Mouse (Mus musculus) MEL (cell line): ENCODE measurements around the gene Faim2. TPM values are rescaled to one million over a fixed set of nuclear protein-coding genes. Genes with fewer than 3 reads are reported as not detected.
A peak's percentile ranks its signal among the peaks of the same experiment; 100 is the strongest.

Source experiments
- DNase-seq: peaks from one replicate; pipeline ENCODE4 v3.0.0; 2011; ENCODE audit warnings: low read depth, low spot score
- H3K27ac ChIP-seq: 2 replicates; pipeline ENCODE4 v1.5.1; 2012; ENCODE audit warnings: low read depth, mild to moderate bottlenecking, control low read depth, low read length, moderate library complexity; ENCODE audit not compliant: control insufficient read depth
- H3K27me3 ChIP-seq, 2 experiments: fragments of 150-350 bp in 1 of 2; sonication (generic) in 1 of 2; 2 replicates each; pipeline ENCODE4 v1.6.1; 2012; ENCODE audit warnings: low read length in 2 of 2, mild to moderate bottlenecking in 2 of 2, improper control_type of control experiment in 1 of 2, moderate library complexity in 1 of 2; ENCODE audit not compliant: insufficient read depth in 2 of 2, control insufficient read depth in 1 of 2
- H3K36me3 ChIP-seq, 2 experiments: 2 replicates each; pipeline ENCODE4 v1.6.1; 2012 to 2014; ENCODE audit warnings: low read length in 2 of 2, improper control_type of control experiment in 1 of 2, inconsistent platforms in 1 of 2, mild to moderate bottlenecking in 1 of 2; ENCODE audit not compliant: insufficient read depth in 2 of 2, control insufficient read depth in 1 of 2
- H3K4me1 ChIP-seq, 2 experiments: fragments of 150-350 bp in 1 of 2; sonication (generic) in 1 of 2; 2 replicates each; pipeline ENCODE4 v1.6.1; 2012; ENCODE audit warnings: low read length in 2 of 2, improper control_type of control experiment in 1 of 2, mild to moderate bottlenecking in 1 of 2; ENCODE audit not compliant: insufficient read depth in 2 of 2, control insufficient read depth in 1 of 2
- H3K4me3 ChIP-seq, 2 experiments: fragments of 150-350 bp in 1 of 2; sonication (generic) in 1 of 2; 2 replicates each; pipeline ENCODE4 v1.5.1; 2012; ENCODE audit warnings: low read depth in 2 of 2, low read length in 2 of 2, mild to moderate bottlenecking in 2 of 2, moderate library complexity in 2 of 2, control low read depth in 1 of 2, improper control_type of control experiment in 1 of 2; ENCODE audit not compliant: control insufficient read depth in 1 of 2, insufficient read depth in 1 of 2
- H3K79me2 ChIP-seq: 2 replicates; pipeline ENCODE4 v1.6.1; 2012; ENCODE audit warnings: mild to moderate bottlenecking, low read length, moderate library complexity; ENCODE audit not compliant: control insufficient read depth, poor library complexity, insufficient read depth
- H3K9ac ChIP-seq: 2 replicates; pipeline ENCODE4 v1.6.1; 2012; ENCODE audit warnings: low read depth, mild to moderate bottlenecking, control low read depth, low read length, moderate library complexity; ENCODE audit not compliant: control insufficient read depth, poor library complexity, severe bottlenecking
- H3K9me3 ChIP-seq: fragments of 150-350 bp; sonication (generic); replicated peaks from 2 replicates; pipeline ENCODE4 v1.6.1; 2012; ENCODE audit warnings: mild to moderate bottlenecking, low read length, improper control_type of control experiment, moderate library complexity; ENCODE audit not compliant: insufficient read depth
- BHLHE40 ChIP-seq: IDR thresholded peaks from 2 replicates; pipeline ENCODE4 v1.6.1; 2012; ENCODE audit warnings: low read depth, mild to moderate bottlenecking, inconsistent platforms, low read length, improper control_type of control experiment, borderline replicate concordance
- CHD1 ChIP-seq: IDR thresholded peaks from 2 replicates; pipeline ENCODE4 v1.6.1; 2012; ENCODE audit warnings: low read depth, mild to moderate bottlenecking, inconsistent platforms, low read length, improper control_type of control experiment
- E2F4 ChIP-seq: IDR thresholded peaks from 2 replicates; pipeline ENCODE4 v1.6.1; 2011; ENCODE audit warnings: low read depth, low read length, improper control_type of control experiment, borderline replicate concordance
- ELF1 ChIP-seq: IDR thresholded peaks from 2 replicates; pipeline ENCODE4 v1.6.1; 2014; ENCODE audit warnings: low read depth, mild to moderate bottlenecking, inconsistent platforms, low read length, improper control_type of control experiment, moderate library complexity
- GABPA ChIP-seq: IDR thresholded peaks from 2 replicates; pipeline ENCODE4 v1.6.1; 2012; ENCODE audit warnings: low read depth, mild to moderate bottlenecking, inconsistent platforms, low read length, improper control_type of control experiment, moderate library complexity
- GATA1 ChIP-seq: IDR thresholded peaks from 2 replicates; pipeline ENCODE4 v1.6.1; 2011; ENCODE audit warnings: low read depth, low read length, improper control_type of control experiment
- HCFC1 ChIP-seq: IDR thresholded peaks from 2 replicates; pipeline ENCODE4 v1.6.1; 2012; ENCODE audit warnings: low read depth, mild to moderate bottlenecking, inconsistent platforms, low read length, improper control_type of control experiment, moderate library complexity
- MEF2A ChIP-seq: IDR thresholded peaks from 2 replicates; pipeline ENCODE4 v1.6.1; 2014; ENCODE audit warnings: low read depth, mild to moderate bottlenecking, inconsistent platforms, low read length, improper control_type of control experiment; ENCODE audit not compliant: poor library complexity, insufficient replicate concordance, severe bottlenecking; ENCODE audit errors: extremely low read depth
- MYC ChIP-seq: IDR thresholded peaks from 2 replicates; pipeline ENCODE4 v1.6.1; 2011; ENCODE audit warnings: low read depth, mild to moderate bottlenecking, low read length, improper control_type of control experiment, moderate library complexity
- NRF1 ChIP-seq: IDR thresholded peaks from 2 replicates; pipeline ENCODE4 v1.6.1; 2014; ENCODE audit warnings: low read depth, mild to moderate bottlenecking, inconsistent platforms, low read length, improper control_type of control experiment, moderate library complexity; ENCODE audit not compliant: poor library complexity, insufficient read depth, severe bottlenecking
- POLR2A ChIP-seq, 2 experiments: IDR thresholded peaks; 2 replicates each; pipeline ENCODE4 v1.6.1; 2011 to 2012; ENCODE audit warnings: low read length in 2 of 2, mild to moderate bottlenecking in 2 of 2, control low read depth in 1 of 2, improper control_type of control experiment in 1 of 2, low read depth in 1 of 2, moderate library complexity in 1 of 2; ENCODE audit not compliant: control insufficient read depth in 1 of 2, insufficient read depth in 1 of 2, poor library complexity in 1 of 2
- RCOR1 ChIP-seq: IDR thresholded peaks from 2 replicates; pipeline ENCODE4 v1.6.1; 2012; ENCODE audit warnings: low read depth, mild to moderate bottlenecking, inconsistent platforms, low read length, improper control_type of control experiment
- SIN3A ChIP-seq: IDR thresholded peaks from 2 replicates; pipeline ENCODE4 v1.6.1; 2012; ENCODE audit warnings: low read length, improper control_type of control experiment, inconsistent platforms
- ZNF384 ChIP-seq: IDR thresholded peaks from 2 replicates; pipeline ENCODE4 v1.6.1; 2012; ENCODE audit warnings: low read depth, mild to moderate bottlenecking, inconsistent platforms, low read length, improper control_type of control experiment
- polyA plus RNA-seq, 2 experiments: library from polyadenylated mRNA; stranded (reverse) in 1 of 2; unstranded in 1 of 2; fragments of >175 nt in 1 of 2; fragments of >200 nt in 1 of 2; gene quantifications; 2 replicates each; pipeline versions ENCODE4 v1.2.1 to v1.2.4; 2012; ENCODE audit warnings: low replicate concordance in 2 of 2, low read depth in 1 of 2; ENCODE audit not compliant: insufficient read length in 2 of 2, insufficient read depth in 1 of 2, missing spikeins in 1 of 2
- total RNA-seq: library from RNA; depleted of rRNA; stranded (reverse); fragments of 300-350 nt; gene quantifications from 2 replicates; pipeline ENCODE4 v1.2.3, GENCODE M21; 2012

Gene Faim2
- total and polyA plus RNA-seq, 3 experiments = 0.06 to 0.08 TPM; not detected in 1

GRCm38 (mm10) chr15:99457606-99458401, 70.2 kb downstream of the Faim2 start, which contains the start of gene Nckap5l (continued):
- TF ChIP-seq BHLHE40 (peak; percentile 87), ZNF384 (no peak), GABPA (no peak), SIN3A (peak; percentile 94)

- peaks cover 6% of the 10 kb centered on the region; the same call in 1 of the 2 replicates for H3K79me2 ChIP-seq
- no peaks in the 10 kb centered on the region for H3K27me3 ChIP-seq
- DNase-seq = peak; percentile 78
- TF ChIP-seq NRF1 (peak; percentile 71), GATA1 (no peak), E2F4 (no peak), ZNF384 (no peak), CHD1 (no peak), RCOR1 (no peak), POLR2A (IDR thresholded peaks at IDR 0.05; ENCODE audit: control insufficient read depth in 1 of 2, insufficient read depth in 1 of 2, low read depth in 1 of 2, low read length in 2 of 2, poor library complexity in 1 of 2) (no peak; a peak in 1 of 4 replicates), MYC (no peak), HCFC1 (peak; percentile 77), MEF2A (no peak), ELF1 (no peak)
- peaks cover 5 to 10% of the 10 kb centered on the region in 2 experiments for H3K4me1 ChIP-seq
- H3K36me3 ChIP-seq = peaks cover 0 to 7% of the 10 kb centered on the region in 2 experiments; a peak in 2 of 4 replicates
- peak overlapping the region; percentile 0; the same call in 1 of the 2 replicates for H3K27ac ChIP-seq
- no peaks in the 10 kb centered on the region for H3K9me3 ChIP-seq
- H3K9ac ChIP-seq = peak overlapping the region; percentile 74
- peak overlapping the region; percentile 73 to 91 for H3K4me3 ChIP-seq
Measured at GRCm38 (mm10) chr15:99456963-99457605, 70.9 kb downstream of the Faim2 start.
